Mouse (Mus musculus) liver, embryonic 12.5 days (tissue): Measurements from ENCODE around the gene Dppa3. TPM values are rescaled to one million over a fixed set of nuclear protein-coding genes. Genes with fewer than 3 reads are reported as not detected.

ENCODE experiments used
- ATAC-seq: fragments of 200-750 bp; cut with Nextera tagmentation; 2 replicates; pipeline ENCODE4 v1.8.0; 2017; ENCODE audit warnings: moderate number of reproducible peaks, mild to moderate bottlenecking, moderate library complexity
- H3K27ac ChIP-seq: fragments of 300-500 bp; sonication (generic); 2 replicates; pipeline ENCODE4 v1.5.1; 2016; ENCODE audit warnings: mild to moderate bottlenecking
- H3K27me3 ChIP-seq: fragments of 300-500 bp; sonication (generic); replicated peaks from 2 replicates; pipeline ENCODE4 v1.6.1; 2016; ENCODE audit warnings: mild to moderate bottlenecking, moderate library complexity
- H3K36me3 ChIP-seq: fragments of 300-500 bp; sonication (generic); 2 replicates; pipeline ENCODE4 v1.6.1; 2016; ENCODE audit warnings: mild to moderate bottlenecking, moderate library complexity
- H3K4me1 ChIP-seq: fragments of 300-500 bp; sonication (generic); 2 replicates; pipeline ENCODE4 v1.6.1; 2016
- H3K4me2 ChIP-seq: fragments of 300-500 bp; sonication (generic); 2 replicates; pipeline ENCODE4 v1.6.1; 2016; ENCODE audit warnings: mild to moderate bottlenecking, moderate library complexity
- H3K4me3 ChIP-seq: fragments of 300-500 bp; sonication (generic); 2 replicates; pipeline ENCODE4 v1.5.1; 2016; ENCODE audit warnings: mild to moderate bottlenecking, moderate library complexity
- H3K9ac ChIP-seq: fragments of 300-500 bp; sonication (generic); 2 replicates; pipeline ENCODE4 v1.6.1; 2016; ENCODE audit warnings: mild to moderate bottlenecking, moderate library complexity
- H3K9me3 ChIP-seq: fragments of 300-500 bp; sonication (generic); replicated peaks from 2 replicates; pipeline ENCODE4 v1.6.1; 2016; ENCODE audit warnings: mild to moderate bottlenecking, moderate library complexity
- WGBS: fragments of 180-500 bp; shearing (Covaris S2); methylation state at CpG from one replicate; pipeline ENCODE4 v1.1.7; 2016; ENCODE audit not compliant: insufficient replicate concordance; 5-methylcytosine and 5-hydroxymethylcytosine counted together
- polyA plus RNA-seq: library from polyadenylated mRNA; unstranded; fragments of >200 nt; fragmentation: Nextera tagmentation; extraction: Ambion mirVana; gene quantifications from 2 replicates; pipeline ENCODE4 v1.2.1, GENCODE M21; 2016

Gene Dppa3
- polyA plus RNA-seq, 1 experiment from 2014 or later, result not detected

DNA sequence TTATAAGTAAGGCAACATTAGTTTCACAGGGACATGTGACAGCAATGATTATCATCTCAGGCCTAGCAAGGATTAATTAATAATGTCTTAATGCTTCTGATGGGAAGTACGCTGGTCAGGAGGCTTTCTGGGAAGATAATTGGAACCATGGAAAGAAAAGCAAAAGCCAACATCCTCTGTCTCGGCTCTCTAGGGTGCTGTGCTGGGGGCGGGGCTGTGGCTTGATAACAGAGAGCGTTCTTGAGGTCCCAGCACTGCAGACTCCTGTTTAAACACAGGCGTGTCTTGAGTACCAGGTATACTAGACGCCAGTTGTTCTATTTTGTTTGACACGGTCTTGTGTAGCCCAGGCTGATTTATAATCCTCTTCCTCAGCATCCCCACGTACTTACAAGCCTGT lies 46.5 kb downstream of the Dppa3 start:
- Histone ChIP-seq H3K4me2 (no peak overlapping the region), H3K27ac (no peak overlapping the region), H3K4me1 (no peaks in the 10 kb centered on the region; the same call in 1 of the 2 replicates), H3K4me3 (no peak overlapping the region), H3K27me3 (0 out of 2 replicates have a peak, but pooled peaks cover 4% of the 10 kb centered on the region), H3K36me3 (no peaks in the 10 kb centered on the region), H3K9me3 (no peaks in the 10 kb centered on the region), H3K9ac (no peak overlapping the region)
- ATAC-seq, result no peak
- 37% methylated on average over 8 of the region's 8 CpGs for WGBS

Other genes starting within 250 kb of the Dppa3 start
- 2.1 and 3.1 TPM in 2 replicates for gene Rimklb, start 127.6 kb upstream of the Dppa3 start, polyA plus RNA-seq
- gene Mfap5, start 120.6 kb upstream of the Dppa3 start, polyA plus RNA-seq, result 0.48 and 0.68 TPM in 2 replicates
- gene Aicda, start 72.6 kb upstream of the Dppa3 start, polyA plus RNA-seq, result 0.05 TPM in 1 of 2 replicates, not detected in the other
- 3.7 and 4.1 TPM in 2 replicates for gene Apobec1, start 24.0 kb upstream of the Dppa3 start, polyA plus RNA-seq
- gene Gdf3, start 16.3 kb upstream of the Dppa3 start, polyA plus RNA-seq, result 7.9 and 8.4 TPM in 2 replicates
- 0.12 TPM in 1 of 2 replicates, not detected in the other for gene Nanog, start 81.1 kb downstream of the Dppa3 start, polyA plus RNA-seq
- 35.5 and 38.7 TPM in 2 replicates for gene Slc2a3, start 175.2 kb downstream of the Dppa3 start, polyA plus RNA-seq
- 2.0 and 2.4 TPM in 2 replicates for gene Foxj2, start 193.5 kb downstream of the Dppa3 start, polyA plus RNA-seq
- 1.5 TPM in 2 replicates for gene C3ar1, start 229.8 kb downstream of the Dppa3 start, polyA plus RNA-seq
- 28.3 and 32.9 TPM in 2 replicates for gene Necap1, start 248.1 kb downstream of the Dppa3 start, polyA plus RNA-seq